Mouse (Mus musculus): ENCODE measurements around the gene Sh3yl1.

- no peak for TF ChIP-seq GATA1 (IDR thresholded peaks at IDR 0.05; ENCODE audit: low read length)
- no peak for TF ChIP-seq TAL1 (IDR thresholded peaks at IDR 0.05; ENCODE audit: low read length)
Measured at GRCm38 (mm10) chr12:30910860-30911259, 608 bp upstream of the Sh3yl1 start.
